Mouse (Mus musculus) kidney, adult 2 months (tissue): ENCODE measurements around the gene Ctdsp1. TPM values are rescaled to one million over a fixed set of nuclear protein-coding genes. Genes with fewer than 3 reads are reported as not detected.

ENCODE experiments used
- DNase-seq: peaks from one replicate; pipeline ENCODE4 v3.0.0; 2021
- H3K27ac ChIP-seq: fragments of 200-500 bp; 2 replicates; pipeline ENCODE4 v1.5.1; 2012; ENCODE audit warnings: low read depth, low read length, control low read depth, inconsistent platforms; ENCODE audit not compliant: insufficient read depth
- H3K27me3 ChIP-seq: fragments of 200-500 bp; replicated peaks from 2 replicates; pipeline ENCODE4 v1.6.1; 2012; ENCODE audit warnings: mild to moderate bottlenecking, moderate library complexity, low read length, inconsistent platforms; ENCODE audit not compliant: control insufficient read depth, insufficient read depth
- H3K36me3 ChIP-seq: fragments of 200-500 bp; 2 replicates; pipeline ENCODE4 v1.6.1; 2012; ENCODE audit warnings: mild to moderate bottlenecking, moderate library complexity, low read length, inconsistent platforms; ENCODE audit not compliant: control insufficient read depth, insufficient read depth
- H3K4me1 ChIP-seq: fragments of 200-500 bp; 2 replicates; pipeline ENCODE4 v1.6.1; 2011; ENCODE audit warnings: low read length; ENCODE audit not compliant: control insufficient read depth, insufficient read depth
- H3K4me3 ChIP-seq: fragments of 200-500 bp; 2 replicates; pipeline ENCODE4 v1.5.1; 2011; ENCODE audit warnings: mild to moderate bottlenecking, low read depth, low read length, control low read depth; ENCODE audit not compliant: insufficient read depth
- CTCF ChIP-seq: fragments of 200-500 bp; conservative IDR thresholded peaks from 2 replicates; pipeline ENCODE4 v1.5.1; 2011; ENCODE audit warnings: low read depth, mild to moderate bottlenecking, control low read depth, low read length, moderate library complexity, mixed read lengths; ENCODE audit not compliant: insufficient read depth, insufficient read length
- POLR2A ChIP-seq: fragments of 200-500 bp; IDR thresholded peaks from one replicate; pipeline ENCODE4 v1.6.1; 2011; ENCODE audit warnings: low read depth, low read length, control low read depth
- WGBS: fragments of 180-500 bp; shearing (Covaris S2); methylation state at CpG from one replicate; pipeline ENCODE4 v1.1.7; 2018; 5-methylcytosine and 5-hydroxymethylcytosine counted together
- polyA plus RNA-seq: library from polyadenylated mRNA; depleted of rRNA; stranded (reverse); fragments of >200 nt; gene quantifications from 2 replicates; pipeline ENCODE4 v1.2.3, GENCODE M21; 2012

Gene Ctdsp1
- polyA plus RNA-seq, 1 experiment, result 187 TPM

DNA sequence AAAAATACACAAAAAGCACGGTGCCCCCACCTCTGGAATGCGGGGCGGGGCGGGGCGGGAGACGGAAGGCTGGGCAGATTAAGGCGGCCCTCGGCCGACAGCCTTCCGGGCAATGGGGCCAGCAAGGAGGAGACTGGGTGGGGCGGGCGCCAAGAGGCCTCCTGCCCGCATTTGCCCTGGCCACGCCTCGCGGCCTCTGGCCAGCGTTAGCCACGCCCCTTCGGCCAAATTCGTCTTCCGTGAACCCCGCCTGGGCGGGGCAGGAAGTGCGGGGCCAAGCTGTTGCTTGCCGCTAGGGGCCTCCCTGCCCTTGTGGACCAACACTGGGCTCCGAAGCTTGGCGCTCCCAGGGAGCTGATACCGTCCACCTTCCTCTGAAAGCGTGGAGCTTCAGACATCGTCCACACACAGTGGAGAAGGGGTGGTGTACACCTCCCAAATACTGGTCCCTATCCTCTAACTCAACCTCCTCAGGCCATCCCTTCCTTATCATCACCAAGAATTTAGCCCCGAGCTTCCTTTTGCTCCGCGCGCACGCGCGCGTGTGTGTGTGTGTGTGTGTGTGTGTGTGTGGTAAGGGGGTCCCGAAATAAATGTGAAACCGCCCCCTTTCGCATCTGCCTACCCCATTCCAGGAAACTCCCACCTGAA is 6.1 kb downstream of the Ctdsp1 start:
- Histone ChIP-seq H3K36me3 (peaks cover 2% of the 10 kb centered on the region; the same call in 1 of the 2 replicates), H3K4me1 (peaks cover 7% of the 10 kb centered on the region; the same call in 1 of the 2 replicates), H3K27me3 (no peaks in the 10 kb centered on the region), H3K4me3 (peak overlapping the region; percentile 42), H3K27ac (peak overlapping the region; percentile 92)
- WGBS, result under 1% methylated on average over 41 of the region's 41 CpGs
- TF ChIP-seq POLR2A (peak; percentile 94), CTCF (peak; percentile 76)
- DNase-seq, result peak; percentile 100

DNA sequence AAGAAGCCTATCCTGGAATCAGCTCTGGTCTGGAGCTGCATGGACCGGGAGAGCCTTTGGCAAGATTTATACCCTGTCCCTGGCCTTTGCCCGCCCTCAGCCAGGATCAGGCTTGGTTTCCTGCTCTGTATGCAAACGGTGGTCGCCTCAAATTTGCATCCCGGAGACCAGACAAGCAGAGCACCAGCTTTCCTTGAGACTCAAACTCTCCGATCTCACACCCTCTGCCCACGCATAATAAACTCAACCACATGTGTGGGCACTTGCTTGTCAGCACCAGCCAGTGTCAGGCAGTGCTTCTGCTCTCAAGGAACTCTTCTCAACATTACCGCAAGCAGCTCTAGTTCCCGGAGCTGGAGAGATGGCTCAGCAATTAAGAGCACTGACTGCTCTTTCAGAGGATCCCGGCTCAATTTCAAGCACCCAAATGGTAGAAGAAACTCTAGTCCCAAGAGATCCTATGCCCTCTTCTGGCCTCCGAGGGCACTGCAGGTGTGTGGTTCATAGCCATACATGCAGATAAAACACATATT is 6.7 kb downstream of the Ctdsp1 start:
- Histone ChIP-seq H3K27ac (peak overlapping the region; percentile 80), H3K4me1 (peaks cover 4% of the 10 kb centered on the region; the same call in 1 of the 2 replicates), H3K36me3 (peaks cover 2% of the 10 kb centered on the region; the same call in 1 of the 2 replicates), H3K4me3 (peak overlapping the region; percentile 42), H3K27me3 (no peaks in the 10 kb centered on the region)
- DNase-seq, result peak; percentile 82
- TF ChIP-seq CTCF, result peak; percentile 58
- TF ChIP-seq POLR2A, result no peak
- WGBS, result 4% methylated on average over 11 of the region's 11 CpGs

DNA sequence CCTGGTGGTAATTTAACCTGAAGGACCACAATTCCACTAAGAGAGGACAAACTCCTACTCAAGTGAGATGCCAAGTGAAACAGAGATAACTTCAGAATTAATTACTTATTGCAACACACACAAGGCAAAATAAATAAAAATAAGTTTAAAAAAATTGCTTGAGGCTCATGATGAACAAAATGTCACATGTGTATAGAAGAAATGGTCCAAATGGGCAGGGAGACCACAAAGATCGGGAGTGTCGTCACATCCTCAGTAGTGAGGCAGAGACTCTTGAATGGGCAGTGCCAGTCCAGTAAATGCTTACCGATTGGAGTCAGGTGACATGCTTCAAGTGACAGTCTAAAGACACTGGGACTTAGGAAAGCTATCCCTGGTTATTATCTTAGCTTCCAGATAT is 9.2 kb downstream of the Ctdsp1 start:
- no peaks in the 10 kb centered on the region for H3K36me3 ChIP-seq
- H3K27me3 ChIP-seq, result no peaks in the 10 kb centered on the region
- H3K27ac ChIP-seq, result no peak overlapping the region
- H3K4me1 ChIP-seq, result peaks cover 5% of the 10 kb centered on the region; the same call in 1 of the 2 replicates
- DNase-seq, result peak; percentile 35
- WGBS, result 72% methylated on average over 3 of the region's 3 CpGs
- no peak overlapping the region for H3K4me3 ChIP-seq
- TF ChIP-seq POLR2A, result no peak
- no peak for TF ChIP-seq CTCF

GRCm38 (mm10) chr1:74401015-74401702 is 9.8 kb downstream of the Ctdsp1 start:
- H3K27me3 ChIP-seq, result no peaks in the 10 kb centered on the region
- 62% methylated on average over 16 of the region's 16 CpGs for WGBS
- DNase-seq, result no peak
- H3K27ac ChIP-seq, result no peak overlapping the region
- H3K4me1 ChIP-seq, result peaks cover 5% of the 10 kb centered on the region; the same call in 1 of the 2 replicates
- H3K4me3 ChIP-seq, result no peak overlapping the region
- no peak for TF ChIP-seq POLR2A
- no peak for TF ChIP-seq CTCF
- H3K36me3 ChIP-seq, result no peaks in the 10 kb centered on the region

GRCm38 (mm10) chr1:74404206-74404605 is 12.9 kb downstream of the Ctdsp1 start:
- 51% methylated on average over 4 of the region's 4 CpGs for WGBS
- H3K4me1 ChIP-seq, result peaks cover 3% of the 10 kb centered on the region; the same call in 1 of the 2 replicates
- no peaks in the 10 kb centered on the region for H3K36me3 ChIP-seq
- peak overlapping the region; percentile 51 for H3K27ac ChIP-seq
- peak; percentile 63 for DNase-seq
- no peak overlapping the region for H3K4me3 ChIP-seq
- TF ChIP-seq CTCF, result no peak
- TF ChIP-seq POLR2A, result no peak
- H3K27me3 ChIP-seq, result no peaks in the 10 kb centered on the region

- no peaks in the 10 kb centered on the region for H3K27me3 ChIP-seq
- H3K4me3 ChIP-seq, result peak within 1 kb of the TSS; percentile 73
- no peaks in the 10 kb centered on the region for H3K36me3 ChIP-seq
- 31% methylated on average over 15 of the region's 15 CpGs for WGBS
- peak; percentile 74 for DNase-seq
- H3K27ac ChIP-seq, result peak within 1 kb of the TSS; percentile 67
- no peak for TF ChIP-seq POLR2A
- TF ChIP-seq CTCF, result no peak
- peaks cover 7% of the 10 kb centered on the region; the same call in 1 of the 2 replicates for H3K4me1 ChIP-seq
Measured at GRCm38 (mm10) chr1:74408589-74409504, 17.5 kb downstream of the Ctdsp1 start, which contains the start of gene Vil1. Gene Vil1, plus strand, starts transcription at chr1:74409376.
